Mouse (Mus musculus): Measurements from ENCODE around the gene Setd4.

DNA sequence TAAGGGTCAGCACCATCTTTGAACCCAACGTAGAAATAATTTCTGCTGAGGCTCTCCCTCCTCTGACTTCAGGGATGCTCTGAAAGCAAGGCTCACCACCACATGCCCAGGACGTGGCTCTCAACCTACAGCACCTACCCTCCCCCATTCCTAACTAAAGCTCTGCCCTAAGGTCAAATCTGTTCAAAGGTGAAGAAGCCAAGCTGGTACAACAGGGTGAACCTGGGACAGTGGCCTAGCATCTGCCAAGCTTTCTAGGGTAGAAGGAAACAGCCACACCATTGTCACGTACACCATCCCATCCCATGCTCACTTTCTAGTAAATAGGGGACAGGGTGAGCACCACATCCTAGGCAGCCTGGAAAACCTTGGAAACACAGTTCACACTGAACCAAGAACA lies 11.2 kb downstream of the Setd4 start:
- TF ChIP-seq CTCF (IDR thresholded peaks at IDR 0.05; ENCODE audit: control insufficient read depth, insufficient read depth, insufficient read length) (no peak), USF1 (IDR thresholded peaks at IDR 0.05; ENCODE audit: low read depth) (no peak), CEBPB (IDR thresholded peaks at IDR 0.05; ENCODE audit: low read depth) (no peak), FOSL1 (IDR thresholded peaks at IDR 0.05; ENCODE audit: insufficient read depth, low read length, poor library complexity, severe bottlenecking) (no peak), MAX (IDR thresholded peaks at IDR 0.05) (no peak), MYOG (IDR thresholded peaks at IDR 0.05; ENCODE audit: control insufficient read depth, extremely low read depth, insufficient read length) (no peak)

All from C2C12 (cell line).